In the genomic region with DNA sequence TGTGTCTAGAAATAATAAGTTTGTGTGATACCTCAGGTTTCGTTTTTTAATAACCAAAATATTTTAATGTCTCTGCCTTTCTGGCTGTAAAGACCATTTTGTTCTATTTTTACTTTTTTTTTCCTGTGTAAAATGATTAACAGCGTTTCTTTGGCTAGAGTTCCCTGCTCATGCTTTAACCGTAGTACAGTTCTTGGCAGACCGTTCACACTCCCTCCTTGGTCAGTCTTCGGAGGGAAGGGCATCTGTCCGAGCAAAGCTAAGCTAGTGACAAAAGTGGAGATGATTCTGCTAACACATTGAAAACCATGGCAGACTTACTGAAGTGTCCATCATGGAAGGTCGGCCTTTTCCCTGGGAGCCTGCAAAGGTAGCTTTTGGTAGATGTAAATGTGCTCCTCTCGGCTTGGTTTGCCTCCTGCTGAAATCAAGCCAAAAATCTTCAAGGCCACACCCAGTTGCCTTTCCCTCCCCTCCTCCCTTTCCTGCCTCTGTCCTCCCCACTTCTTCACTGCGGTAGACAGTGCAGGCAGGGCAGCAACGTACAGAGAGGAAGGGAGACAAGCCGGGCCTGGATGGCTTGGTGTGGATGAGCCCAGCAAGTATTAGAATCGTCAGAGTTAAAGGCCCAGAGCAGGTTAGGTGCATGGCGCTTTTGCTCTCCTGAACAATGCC, we compare ENCODE assay signal across 14 mouse cellular contexts.
DNase-seq lines count a peak whose midpoint lies in the region; ATAC-seq lines count a peak whose summit lies in the region.
"Had no signal": no experiment of that assay in that cellular context is flagged by ENCODE, and none has a peak within 500 bp of the region (broad histone marks: within the 10 kb centered on the region; RNA-seq: fewer than 3 reads in every experiment).

No protein-coding gene starts in this region.

- H3K4me3 ChIP-seq in kidney, embryonic 14.5 days (ENCODE audit: low read length) = no peak overlapping the region
- no peak overlapping the region for H3K4me3 ChIP-seq in midbrain, embryonic 14.5 days (replicated peaks; ENCODE audit: low read depth, low read length)
- no peak overlapping the region for H3K4me3 ChIP-seq in midbrain, embryonic 11.5 days (ENCODE audit: low read depth, low read length)
- H3K4me3 ChIP-seq in stomach, embryonic 16.5 days (replicated peaks; ENCODE audit: low read length) = no peak overlapping the region
- H3K4me3 ChIP-seq: forebrain, embryonic 12.5 days; left cerebral cortex, adult 2 months; myocyte had no signal

- no peak overlapping the region for H3K9ac ChIP-seq in kidney, embryonic 14.5 days (ENCODE audit: low read depth, low read length)
- H3K9ac ChIP-seq in midbrain, embryonic 14.5 days (replicated peaks; ENCODE audit: low read length) = no peak overlapping the region
- no peak overlapping the region for H3K9ac ChIP-seq in midbrain, embryonic 11.5 days (ENCODE audit: low read length)
- H3K9ac ChIP-seq in stomach, embryonic 16.5 days (ENCODE audit: low read length) = no peak overlapping the region
- H3K9ac ChIP-seq: forebrain, embryonic 12.5 days had no signal

- no peak for ATAC-seq in kidney, embryonic 14.5 days (ENCODE audit: low FRiP score, low TSS enrichment)
- no peak for ATAC-seq in midbrain, embryonic 14.5 days (ENCODE audit: low FRiP score, low TSS enrichment)
- no peak for ATAC-seq in midbrain, embryonic 11.5 days (ENCODE audit: low FRiP score)
- ATAC-seq in stomach, embryonic 16.5 days (ENCODE audit: insufficient read depth, low FRiP score) = peak; percentile 62; the same call in 1 of the 2 replicates
- ATAC-seq: lung, postnatal 0 days had no signal

- no peak overlapping the region for H3K4me2 ChIP-seq in kidney, embryonic 14.5 days (replicated peaks; ENCODE audit: low read depth, low read length)
- H3K4me2 ChIP-seq in midbrain, embryonic 14.5 days (ENCODE audit: low read length) = no peak overlapping the region
- no peak overlapping the region for H3K4me2 ChIP-seq in midbrain, embryonic 11.5 days
- H3K4me2 ChIP-seq in stomach, embryonic 16.5 days (ENCODE audit: low read depth, low read length) = no peak overlapping the region
- H3K4me2 ChIP-seq: forebrain, embryonic 12.5 days had no signal

- H3K9me3 ChIP-seq in kidney, embryonic 14.5 days (ENCODE audit: control insufficient read depth, low read length) = no peaks in the 10 kb centered on the region
- no peaks in the 10 kb centered on the region for H3K9me3 ChIP-seq in midbrain, embryonic 14.5 days (ENCODE audit: control insufficient read depth, low read length)
- no peaks in the 10 kb centered on the region for H3K9me3 ChIP-seq in midbrain, embryonic 11.5 days (ENCODE audit: control insufficient read depth, low read length)
- no peaks in the 10 kb centered on the region for H3K9me3 ChIP-seq in stomach, embryonic 16.5 days (replicated peaks; ENCODE audit: control insufficient read depth, low read length)
- H3K9me3 ChIP-seq: forebrain, embryonic 12.5 days had no signal

- no peak overlapping the region for H3K27ac ChIP-seq in kidney, embryonic 14.5 days (ENCODE audit: low read depth, low read length)
- H3K27ac ChIP-seq in midbrain, embryonic 14.5 days (replicated peaks; ENCODE audit: low read depth, low read length) = peak overlapping the region; percentile 52
- H3K27ac ChIP-seq in midbrain, embryonic 11.5 days (ENCODE audit: low read depth, low read length) = no peak overlapping the region
- H3K27ac ChIP-seq in stomach, embryonic 16.5 days (ENCODE audit: low read length) = peak overlapping the region; percentile 5; the same call in 1 of the 2 replicates
- H3K27ac ChIP-seq: forebrain, embryonic 12.5 days; left cerebral cortex, adult 2 months had no signal

- no peaks in the 10 kb centered on the region for H3K27me3 ChIP-seq in kidney, embryonic 14.5 days (ENCODE audit: control insufficient read depth, insufficient read depth, low read length)
- no peaks in the 10 kb centered on the region for H3K27me3 ChIP-seq in midbrain, embryonic 14.5 days (ENCODE audit: control insufficient read depth, insufficient read depth, low read length)
- H3K27me3 ChIP-seq in midbrain, embryonic 11.5 days (ENCODE audit: control insufficient read depth, insufficient read depth, low read length) = no peaks in the 10 kb centered on the region
- H3K27me3 ChIP-seq in stomach, embryonic 16.5 days (ENCODE audit: control insufficient read depth, insufficient read depth, low read length) = no peaks in the 10 kb centered on the region
- H3K27me3 ChIP-seq: CH12.LX had no signal

- no peaks in the 10 kb centered on the region for H3K36me3 ChIP-seq in kidney, embryonic 14.5 days (ENCODE audit: control insufficient read depth, insufficient read depth, low read length)
- H3K36me3 ChIP-seq in midbrain, embryonic 14.5 days (ENCODE audit: control insufficient read depth, insufficient read depth, low read length) = no peaks in the 10 kb centered on the region
- no peaks in the 10 kb centered on the region for H3K36me3 ChIP-seq in midbrain, embryonic 11.5 days (ENCODE audit: control insufficient read depth, insufficient read depth, low read length)
- H3K36me3 ChIP-seq in stomach, embryonic 16.5 days (ENCODE audit: control insufficient read depth, insufficient read depth, low read length) = no peaks in the 10 kb centered on the region
- H3K36me3 ChIP-seq: forebrain, embryonic 12.5 days had no signal

- no peaks in the 10 kb centered on the region for H3K4me1 ChIP-seq in kidney, embryonic 14.5 days (ENCODE audit: control insufficient read depth, insufficient read depth, low read length)
- H3K4me1 ChIP-seq in midbrain, embryonic 14.5 days (ENCODE audit: control insufficient read depth, insufficient read depth, low read length) = peaks cover 15% of the 10 kb centered on the region
- H3K4me1 ChIP-seq in midbrain, embryonic 11.5 days (ENCODE audit: control insufficient read depth, insufficient read depth, low read length) = no peaks in the 10 kb centered on the region
- H3K4me1 ChIP-seq in stomach, embryonic 16.5 days (ENCODE audit: control insufficient read depth, insufficient read depth, low read length) = 0 out of 2 replicates have a peak, but pooled peaks cover 3% of the 10 kb centered on the region

- 64% methylated on average over 13 of the region's 13 CpGs for WGBS in kidney, embryonic 14.5 days
- WGBS in midbrain, embryonic 14.5 days = 80% methylated on average over 13 of the region's 13 CpGs
- 79% methylated on average over 13 of the region's 13 CpGs for WGBS in midbrain, embryonic 11.5 days
- 52% methylated on average over 13 of the region's 13 CpGs for WGBS in stomach, embryonic 16.5 days

- DNase-seq in kidney, adult 11 months = peak; percentile 8
- DNase-seq in midbrain, embryonic 14.5 days = no peak
- no peak for DNase-seq in midbrain, embryonic 11.5 days (ENCODE audit: low spot score, missing footprints)
- DNase-seq in adrenal gland, postnatal 10 days = peak; percentile 53
- no peak for DNase-seq in urinary bladder, postnatal 4 days (ENCODE audit: low spot score in 2 of 2)
- no peak for DNase-seq in gastrocnemius, adult 8-10 months (ENCODE audit: low spot score in 2 of 2)
- DNase-seq: right cerebral cortex, postnatal 4 days had no signal

Comparison
In these comparisons a context has a peak if more than half of its experiments do, and no peak if none do; other contexts are left out.
1. H3K27ac ChIP-seq: peak in midbrain, embryonic 14.5 days (single experiment) and stomach, embryonic 16.5 days (single experiment); none in kidney, embryonic 14.5 days (single experiment) and midbrain, embryonic 11.5 days (single experiment).
2. DNase-seq: peak in kidney, adult 11 months (single experiment) and adrenal gland, postnatal 10 days (single experiment); none in midbrain, embryonic 14.5 days (single experiment), midbrain, embryonic 11.5 days (single experiment), urinary bladder, postnatal 4 days (0 of 2) and gastrocnemius, adult 8-10 months (0 of 2).